Mouse (Mus musculus): ENCODE measurements around the gene Ptgfrn.
A peak's percentile ranks its signal among the peaks of the same experiment; 100 is the strongest.

Gene Ptgfrn

GRCm38 (mm10) chr3:101003575-101004356 lies 106.3 kb downstream of the Ptgfrn start:
- DNase-seq = no peak

GRCm38 (mm10) chr3:100999732-101000131 lies 110.3 kb downstream of the Ptgfrn start:
- no peak for DNase-seq

DNA sequence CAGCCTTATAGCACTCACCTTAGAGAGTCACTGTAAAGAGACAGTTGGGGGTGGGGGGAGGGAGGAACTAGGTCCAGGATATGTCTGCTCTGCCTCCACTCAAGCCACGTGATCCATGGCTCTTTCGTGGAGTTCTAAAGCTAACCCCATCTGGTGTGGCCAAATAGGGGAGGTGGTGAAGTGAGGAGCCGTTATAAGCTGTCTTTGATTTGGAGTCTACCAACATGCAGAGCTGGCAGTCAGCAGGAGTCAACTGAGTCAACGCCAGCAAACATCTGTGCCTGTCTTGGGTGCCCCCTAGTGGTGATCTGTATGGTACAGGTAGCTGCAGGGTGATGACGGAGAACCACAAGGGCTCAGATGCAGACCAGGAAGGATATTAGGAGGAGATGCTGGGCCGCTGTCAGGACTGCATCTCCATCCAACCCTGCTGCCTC lies 111.2 kb downstream of the Ptgfrn start:
- DNase-seq = peak; percentile 76 to 84

- DNase-seq = peak; percentile 89 to 93
Observed at GRCm38 (mm10) chr3:100997785-100998570, 112.1 kb downstream of the Ptgfrn start.

- DNase-seq = no peak
Observed at GRCm38 (mm10) chr3:100994252-100994651, 115.8 kb downstream of the Ptgfrn start.

- peak; percentile 53 to 54 for DNase-seq
Observed at GRCm38 (mm10) chr3:100993718-100994117, 116.4 kb downstream of the Ptgfrn start.

- no peak for DNase-seq
Observed at GRCm38 (mm10) chr3:100993158-100993557, 116.9 kb downstream of the Ptgfrn start.
